Mouse (Mus musculus): Measurements from ENCODE around the gene Herc2. TPM values are rescaled to one million over a fixed set of nuclear protein-coding genes. Genes with fewer than 3 reads are reported as not detected.

Herc2 gene
- polyA plus RNA-seq, 1 experiment from 2014 or later = 27.9 TPM

DNA sequence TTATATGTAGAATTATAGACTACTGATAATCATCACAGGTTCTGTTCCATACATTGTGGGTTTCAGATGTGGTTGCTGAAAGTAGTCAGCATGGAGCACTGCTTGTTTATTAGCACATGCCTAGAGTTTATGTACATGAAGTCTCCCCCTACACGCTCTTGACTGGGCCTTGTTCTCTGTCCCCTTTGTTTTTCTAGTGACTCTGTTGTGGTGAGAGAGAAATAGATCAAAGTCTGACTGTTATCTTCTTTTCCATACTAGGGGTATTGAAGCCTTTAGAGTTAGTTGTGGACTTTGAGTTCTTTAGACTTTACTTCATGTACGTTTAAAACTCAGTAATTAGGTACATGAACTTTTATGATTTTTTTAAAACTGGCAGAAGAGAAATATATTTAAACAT lies 33.0 kb downstream of the Herc2 start:
- H3K4me3 ChIP-seq = no peak overlapping the region
- no peaks in the 10 kb centered on the region for H3K4me1 ChIP-seq
- peaks cover 22% of the 10 kb centered on the region for H3K36me3 ChIP-seq
- H3K9ac ChIP-seq = no peak overlapping the region
- H3K4me2 ChIP-seq (replicated peaks) = no peak overlapping the region
- no peaks in the 10 kb centered on the region for H3K27me3 ChIP-seq
- H3K9me3 ChIP-seq = no peaks in the 10 kb centered on the region
- H3K27ac ChIP-seq = no peak overlapping the region
- ATAC-seq (ENCODE audit: insufficient number of reproducible peaks, insufficient read depth, low FRiP score, low TSS enrichment) = no peak
- WGBS = 80% methylated on average over 2 of the region's 2 CpGs

DNA sequence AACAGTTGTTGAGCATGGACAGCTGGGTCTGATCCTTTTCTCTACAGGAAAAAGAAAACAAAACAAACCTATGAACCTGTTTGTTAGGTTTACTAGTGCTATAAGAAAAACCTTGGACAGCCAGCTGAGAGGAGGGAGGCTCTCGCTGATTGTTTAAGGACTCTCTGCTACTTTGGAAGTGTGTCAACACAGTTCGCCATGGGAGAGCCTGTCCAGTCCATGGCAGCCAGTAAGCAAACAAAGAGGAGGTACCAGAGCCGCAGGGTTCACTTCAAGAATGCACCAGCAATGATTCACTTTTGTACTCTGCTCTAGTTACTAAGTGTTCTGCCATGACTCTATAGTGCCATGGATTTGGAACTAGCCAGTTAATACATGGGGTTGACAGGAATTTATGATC lies 39.1 kb downstream of the Herc2 start:
- WGBS = 87% methylated on average over 3 of the region's 3 CpGs
- Histone ChIP-seq H3K27me3 (no peaks in the 10 kb centered on the region), H3K36me3 (peaks cover 60% of the 10 kb centered on the region), H3K9ac (no peak overlapping the region), H3K4me2 (replicated peaks) (no peak overlapping the region), H3K27ac (no peak overlapping the region), H3K4me1 (no peaks in the 10 kb centered on the region), H3K9me3 (no peaks in the 10 kb centered on the region), H3K4me3 (no peak overlapping the region)
- ATAC-seq (ENCODE audit: insufficient number of reproducible peaks, insufficient read depth, low FRiP score, low TSS enrichment) = no peak

DNA sequence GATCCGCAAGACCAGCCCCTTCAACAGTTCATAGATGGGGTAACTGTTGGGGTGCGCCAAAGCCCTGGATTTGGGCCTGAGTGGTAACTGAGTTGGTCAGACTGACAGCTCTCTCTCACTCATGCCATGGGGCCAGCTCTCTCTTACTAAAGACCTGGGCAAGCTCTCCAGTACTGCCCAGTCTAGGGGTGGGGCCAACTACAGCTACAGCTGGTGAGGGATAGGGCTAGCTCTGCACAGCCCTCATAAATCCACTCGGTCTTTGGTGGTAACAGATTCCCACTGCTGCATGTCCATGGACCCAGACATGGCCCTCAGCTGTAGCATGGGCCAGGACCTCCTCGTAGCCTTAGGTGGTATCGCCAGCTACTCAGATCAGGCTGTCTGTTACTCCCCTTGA lies 41.4 kb downstream of the Herc2 start:
- Histone ChIP-seq H3K4me3 (no peak overlapping the region), H3K9me3 (no peaks in the 10 kb centered on the region), H3K9ac (no peak overlapping the region), H3K4me1 (no peaks in the 10 kb centered on the region), H3K27me3 (no peaks in the 10 kb centered on the region), H3K27ac (no peak overlapping the region), H3K4me2 (replicated peaks) (no peak overlapping the region), H3K36me3 (peaks cover 53% of the 10 kb centered on the region)
- 99% methylated on average over 5 of the region's 5 CpGs for WGBS
- no peak for ATAC-seq (ENCODE audit: insufficient number of reproducible peaks, insufficient read depth, low FRiP score, low TSS enrichment)

- Histone ChIP-seq H3K4me1 (no peaks in the 10 kb centered on the region), H3K4me3 (no peak overlapping the region), H3K9me3 (no peaks in the 10 kb centered on the region), H3K9ac (no peak overlapping the region), H3K27me3 (no peaks in the 10 kb centered on the region), H3K4me2 (replicated peaks) (no peak overlapping the region), H3K27ac (no peak overlapping the region), H3K36me3 (peaks cover 57% of the 10 kb centered on the region)
- ATAC-seq (ENCODE audit: insufficient number of reproducible peaks, insufficient read depth, low FRiP score, low TSS enrichment) = no peak
- WGBS = 90% methylated on average over 5 of the region's 5 CpGs
Measured at GRCm38 (mm10) chr7:56102293-56102847, 52.4 kb downstream of the Herc2 start.

GRCm38 (mm10) chr7:56112999-56113398 lies 63.0 kb downstream of the Herc2 start:
- H3K4me2 ChIP-seq (replicated peaks) = no peak overlapping the region
- no peak overlapping the region for H3K9ac ChIP-seq
- no peak overlapping the region for H3K4me3 ChIP-seq
- no peaks in the 10 kb centered on the region for H3K9me3 ChIP-seq
- H3K4me1 ChIP-seq = no peaks in the 10 kb centered on the region
- H3K27ac ChIP-seq = no peak overlapping the region
- WGBS = 88% methylated on average over 6 of the region's 6 CpGs
- peaks cover 34% of the 10 kb centered on the region for H3K36me3 ChIP-seq
- no peaks in the 10 kb centered on the region for H3K27me3 ChIP-seq
- ATAC-seq (ENCODE audit: insufficient number of reproducible peaks, insufficient read depth, low FRiP score, low TSS enrichment) = no peak

GRCm38 (mm10) chr7:56114148-56114547 lies 64.2 kb downstream of the Herc2 start:
- no peak for ATAC-seq (ENCODE audit: insufficient number of reproducible peaks, insufficient read depth, low FRiP score, low TSS enrichment)
- Histone ChIP-seq H3K9ac (no peak overlapping the region), H3K9me3 (no peaks in the 10 kb centered on the region), H3K4me3 (no peak overlapping the region), H3K4me2 (replicated peaks) (no peak overlapping the region), H3K27ac (no peak overlapping the region), H3K4me1 (no peaks in the 10 kb centered on the region), H3K36me3 (peaks cover 24% of the 10 kb centered on the region; the same call in 1 of the 2 replicates), H3K27me3 (no peaks in the 10 kb centered on the region)
- 74% methylated on average over 1 of the region's 1 CpGs for WGBS

DNA sequence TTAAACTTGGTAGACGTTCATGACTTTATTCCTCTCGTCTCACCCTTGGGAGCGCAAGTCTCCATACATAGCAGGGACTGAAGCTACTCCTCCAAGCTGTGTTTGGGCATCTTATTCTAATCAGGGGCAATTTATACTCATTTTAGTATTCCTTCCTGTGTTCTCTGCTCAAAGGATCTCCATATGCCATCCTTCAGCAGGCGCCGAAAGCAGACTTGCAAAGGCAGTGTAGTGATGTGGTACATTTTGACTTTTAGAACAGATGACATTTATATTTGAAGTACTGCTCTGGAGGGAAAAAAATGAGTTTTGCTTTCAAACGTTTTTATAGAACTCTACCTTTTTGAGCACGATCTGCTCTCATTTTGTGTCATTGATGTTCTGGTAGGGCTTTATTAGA lies 71.0 kb downstream of the Herc2 start:
- no peaks in the 10 kb centered on the region for H3K27me3 ChIP-seq
- peaks cover 23% of the 10 kb centered on the region for H3K36me3 ChIP-seq
- H3K4me2 ChIP-seq (replicated peaks) = no peak overlapping the region
- H3K9me3 ChIP-seq = no peaks in the 10 kb centered on the region
- no peak overlapping the region for H3K4me3 ChIP-seq
- no peak for ATAC-seq (ENCODE audit: insufficient number of reproducible peaks, insufficient read depth, low FRiP score, low TSS enrichment)
- H3K27ac ChIP-seq = no peak overlapping the region
- 84% methylated on average over 7 of the region's 7 CpGs for WGBS
- no peak overlapping the region for H3K9ac ChIP-seq
- no peaks in the 10 kb centered on the region for H3K4me1 ChIP-seq

GRCm38 (mm10) chr7:56121425-56121824 lies 71.4 kb downstream of the Herc2 start:
- H3K36me3 ChIP-seq = peaks cover 21% of the 10 kb centered on the region
- no peak overlapping the region for H3K27ac ChIP-seq
- no peak for ATAC-seq (ENCODE audit: insufficient number of reproducible peaks, insufficient read depth, low FRiP score, low TSS enrichment)
- H3K4me1 ChIP-seq = no peaks in the 10 kb centered on the region
- H3K27me3 ChIP-seq = no peaks in the 10 kb centered on the region
- 90% methylated on average over 5 of the region's 5 CpGs for WGBS
- H3K4me3 ChIP-seq = no peak overlapping the region
- H3K9me3 ChIP-seq = no peaks in the 10 kb centered on the region
- H3K4me2 ChIP-seq (replicated peaks) = no peak overlapping the region
- no peak overlapping the region for H3K9ac ChIP-seq

DNA sequence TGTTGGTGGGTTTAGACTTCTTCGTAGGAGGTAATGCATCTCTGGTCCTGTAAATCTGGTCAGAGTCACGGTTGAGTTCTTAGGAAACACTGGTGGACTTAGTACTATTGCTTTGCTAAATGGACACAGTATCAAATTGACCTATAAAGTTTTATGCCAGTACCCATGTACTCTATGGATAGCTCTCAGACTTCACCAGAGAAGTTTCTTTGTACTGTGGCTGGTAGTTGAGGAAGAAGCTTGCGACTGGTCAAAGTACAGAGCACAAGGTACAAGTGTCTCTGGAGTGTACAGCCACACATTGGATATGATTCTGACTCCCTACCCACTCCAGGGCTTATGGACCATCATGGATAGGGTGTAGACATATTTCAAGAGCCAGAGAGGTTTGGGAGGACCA lies 78.1 kb downstream of the Herc2 start:
- Histone ChIP-seq H3K36me3 (peaks cover 22% of the 10 kb centered on the region), H3K9ac (no peak overlapping the region)
- 93% methylated on average over 3 of the region's 3 CpGs for WGBS

GRCm38 (mm10) chr7:56129577-56129976 lies 79.6 kb downstream of the Herc2 start:
- Histone ChIP-seq H3K4me2 (replicated peaks) (no peak overlapping the region), H3K9ac (no peak overlapping the region), H3K36me3 (peaks cover 31% of the 10 kb centered on the region), H3K4me1 (no peaks in the 10 kb centered on the region), H3K27ac (no peak overlapping the region), H3K4me3 (no peak overlapping the region), H3K27me3 (no peaks in the 10 kb centered on the region), H3K9me3 (no peaks in the 10 kb centered on the region)
- WGBS = 89% methylated on average over 3 of the region's 3 CpGs
- ATAC-seq (ENCODE audit: insufficient number of reproducible peaks, insufficient read depth, low FRiP score, low TSS enrichment) = no peak

More for the DNA sequence above, 78.1 kb downstream of the Herc2 start:
- H3K4me3 ChIP-seq = no peak overlapping the region
- no peak overlapping the region for H3K27ac ChIP-seq
- H3K4me1 ChIP-seq = no peaks in the 10 kb centered on the region
- H3K4me2 ChIP-seq (replicated peaks) = no peak overlapping the region
- no peaks in the 10 kb centered on the region for H3K27me3 ChIP-seq
- no peaks in the 10 kb centered on the region for H3K9me3 ChIP-seq
- ATAC-seq (ENCODE audit: insufficient number of reproducible peaks, insufficient read depth, low FRiP score, low TSS enrichment) = no peak

GRCm38 (mm10) chr7:56131548-56131947 lies 81.6 kb downstream of the Herc2 start:
- Histone ChIP-seq H3K4me3 (no peak overlapping the region), H3K4me1 (no peaks in the 10 kb centered on the region), H3K4me2 (replicated peaks) (no peak overlapping the region), H3K9me3 (no peaks in the 10 kb centered on the region), H3K9ac (no peak overlapping the region), H3K27me3 (no peaks in the 10 kb centered on the region), H3K27ac (no peak overlapping the region), H3K36me3 (peaks cover 39% of the 10 kb centered on the region)
- ATAC-seq (ENCODE audit: insufficient number of reproducible peaks, insufficient read depth, low FRiP score, low TSS enrichment) = no peak
- 70% methylated on average over 6 of the region's 6 CpGs for WGBS

DNA sequence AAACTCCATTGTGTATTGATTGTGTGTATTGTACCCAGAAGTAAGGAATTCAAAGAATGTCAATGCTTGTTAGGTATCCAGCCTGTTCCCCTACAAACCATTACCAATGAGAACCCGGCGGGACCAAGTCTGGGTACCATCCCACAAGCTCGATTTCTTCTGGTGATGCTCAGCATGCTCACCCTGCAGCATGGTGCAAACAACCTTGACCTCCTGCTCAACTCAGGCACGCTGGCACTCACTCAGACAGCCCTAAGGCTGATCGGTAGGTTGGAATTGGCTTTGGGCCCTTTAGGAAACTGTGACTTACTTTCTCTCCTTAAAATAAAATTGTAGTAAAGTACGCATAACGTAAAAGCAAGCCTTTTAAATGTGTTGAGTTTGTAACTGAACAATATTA lies 88.7 kb downstream of the Herc2 start:
- no peak for ATAC-seq (ENCODE audit: insufficient number of reproducible peaks, insufficient read depth, low FRiP score, low TSS enrichment)
- Histone ChIP-seq H3K27ac (no peak overlapping the region), H3K4me1 (no peaks in the 10 kb centered on the region), H3K9ac (no peak overlapping the region), H3K27me3 (no peaks in the 10 kb centered on the region), H3K9me3 (no peaks in the 10 kb centered on the region), H3K4me3 (no peak overlapping the region), H3K36me3 (peaks cover 40% of the 10 kb centered on the region), H3K4me2 (replicated peaks) (no peak overlapping the region)
- 91% methylated on average over 7 of the region's 7 CpGs for WGBS

- 91% methylated on average over 3 of the region's 3 CpGs for WGBS
- ATAC-seq (ENCODE audit: insufficient number of reproducible peaks, insufficient read depth, low FRiP score, low TSS enrichment) = no peak
- Histone ChIP-seq H3K9ac (no peak overlapping the region), H3K4me3 (no peak overlapping the region), H3K36me3 (peaks cover 47% of the 10 kb centered on the region), H3K4me2 (replicated peaks) (no peak overlapping the region), H3K27me3 (no peaks in the 10 kb centered on the region), H3K4me1 (no peaks in the 10 kb centered on the region), H3K9me3 (no peaks in the 10 kb centered on the region), H3K27ac (no peak overlapping the region)
Measured at GRCm38 (mm10) chr7:56146424-56146823, 96.4 kb downstream of the Herc2 start.

Data from embryonic facial prominence, embryonic 12.5 days (tissue).